Mouse (Mus musculus): ENCODE data around the gene Gm49354.
"Not testable (repeated sequence)": the region's sequence is repeated elsewhere in the genome, so short reads cannot be mapped to it uniquely, and the experiment has no call there.

Gm49354 gene

DNA sequence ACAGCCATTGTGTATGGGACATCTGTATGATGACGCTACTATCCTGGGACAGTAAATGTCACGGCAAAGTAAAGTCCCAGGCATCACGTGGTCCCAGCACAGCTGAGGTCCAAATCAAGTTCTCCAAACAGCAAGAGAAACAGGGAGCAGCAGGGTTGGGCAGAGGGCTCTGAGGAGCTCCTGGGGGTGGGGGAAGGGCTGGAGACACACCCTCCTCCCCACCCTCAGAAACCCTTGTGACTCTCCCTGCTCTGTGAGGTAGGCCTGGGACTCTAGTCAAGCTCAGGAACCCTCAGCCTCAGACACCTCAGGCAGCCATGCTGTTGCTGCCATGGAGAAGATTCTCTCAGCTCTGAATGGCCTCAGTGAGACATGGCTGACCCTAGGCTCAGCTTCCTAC lies 70.1 kb downstream of the Gm49354 start, which contains the start of gene Spata31d1b:
Spata31d1b (plus strand) TSS at position 301 of the 400 bp plus-strand sequence.
- DNase-seq (ENCODE audit: low read depth, low spot score): not testable (repeated sequence)

DNA sequence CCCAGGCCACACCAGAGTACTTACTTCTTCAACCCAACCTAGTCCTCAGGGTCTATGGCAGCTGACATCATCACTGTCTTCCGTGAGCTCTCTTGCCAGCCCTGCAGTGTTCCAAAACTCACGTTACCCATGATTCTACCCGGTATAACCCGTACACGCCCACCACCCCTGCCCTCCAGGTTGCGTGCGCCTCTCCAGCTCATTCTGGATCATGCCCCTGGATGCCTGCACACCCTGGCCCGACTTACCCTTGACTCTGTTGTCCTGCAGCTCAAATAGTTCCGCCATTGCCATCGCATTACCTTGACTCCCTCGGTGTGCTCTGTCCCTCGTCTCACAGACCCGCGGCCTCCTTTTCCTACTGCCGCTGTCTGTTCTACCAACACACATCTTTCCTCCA lies 71.8 kb downstream of the Gm49354 start, which contains the start of gene Spata31d1a:
Spata31d1a (minus strand) TSS at position 101 of the 400 bp plus-strand sequence.
- DNase-seq (ENCODE audit: low read depth, low spot score): no peak
